Mouse (Mus musculus) hindbrain, embryonic 16.5 days (tissue): ENCODE measurements at regions not wholly inside any gene's neighbourhood (a gene's known extent, or its start where the extent isn't known, plus 50 kb on each side); places are given as distances from the start of the nearest gene placed in this dataset.

Source experiments
- ATAC-seq: fragments of 200-750 bp; cut with Nextera tagmentation; 2 replicates; pipeline ENCODE4 v1.8.0; 2017; ENCODE audit warnings: moderate TSS enrichment, moderate library complexity
- H3K27ac ChIP-seq: fragments of 300-500 bp; sonication (generic); 2 replicates; pipeline ENCODE4 v1.5.1; 2014; ENCODE audit warnings: low read depth, mild to moderate bottlenecking, control low read depth, low read length, moderate library complexity
- H3K27me3 ChIP-seq: fragments of 300-500 bp; sonication (generic); replicated peaks from 2 replicates; pipeline ENCODE4 v1.6.1; 2014; ENCODE audit warnings: low read length; ENCODE audit not compliant: control insufficient read depth, insufficient read depth
- H3K36me3 ChIP-seq: fragments of 300-500 bp; sonication (generic); 2 replicates; pipeline ENCODE4 v1.6.1; 2014; ENCODE audit warnings: mild to moderate bottlenecking, low read length, moderate library complexity, mixed read lengths; ENCODE audit not compliant: control insufficient read depth, insufficient read depth
- H3K4me1 ChIP-seq: fragments of 300-500 bp; sonication (generic); 2 replicates; pipeline ENCODE4 v1.6.1; 2014; ENCODE audit warnings: low read depth, low read length; ENCODE audit not compliant: control insufficient read depth, insufficient read depth
- H3K4me2 ChIP-seq: fragments of 300-500 bp; sonication (generic); 2 replicates; pipeline ENCODE4 v1.6.1; 2014; ENCODE audit warnings: mild to moderate bottlenecking, low read length, control low read depth, moderate library complexity
- H3K4me3 ChIP-seq: fragments of 300-500 bp; sonication (generic); 2 replicates; pipeline ENCODE4 v1.5.1; 2014; ENCODE audit warnings: mild to moderate bottlenecking, low read length, control low read depth, moderate library complexity
- H3K9ac ChIP-seq: fragments of 300-500 bp; sonication (generic); 2 replicates; pipeline ENCODE4 v1.6.1; 2014; ENCODE audit warnings: low read depth, mild to moderate bottlenecking, control low read depth, low read length, moderate library complexity
- H3K9me3 ChIP-seq: fragments of 300-500 bp; sonication (generic); 2 replicates; pipeline ENCODE4 v1.6.1; 2014; ENCODE audit warnings: mild to moderate bottlenecking, low read length, moderate library complexity; ENCODE audit not compliant: control insufficient read depth
- WGBS: fragments of 180-500 bp; shearing (Covaris S2); extraction: QIAGEN DNeasy Blood & Tissue Kit; methylation state at CpG from one replicate; pipeline ENCODE4 v1.1.7; 2014; 5-methylcytosine and 5-hydroxymethylcytosine counted together

DNA sequence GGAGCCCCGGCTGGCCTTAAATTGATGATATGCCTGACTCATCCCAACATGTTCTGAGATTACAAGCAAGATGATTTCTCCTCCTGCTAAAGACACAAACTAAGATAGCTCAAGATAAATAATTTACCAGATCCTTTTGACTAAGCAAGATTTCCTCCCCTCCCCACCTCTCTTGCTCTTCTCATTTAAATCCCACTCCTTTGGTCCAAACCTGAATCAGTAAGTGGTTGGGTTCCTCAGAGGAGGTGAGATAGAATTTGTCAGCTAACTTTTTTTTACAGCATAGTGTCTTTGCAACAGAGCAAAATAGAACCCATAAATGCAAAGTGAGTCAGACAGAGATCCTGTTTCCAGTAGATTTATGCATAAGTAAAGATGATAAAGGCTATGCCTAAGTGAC is 286.0 kb upstream of the Atp2b1 start:
- no peaks in the 10 kb centered on the region for H3K4me1 ChIP-seq
- no peak overlapping the region for H3K4me2 ChIP-seq
- H3K4me3 ChIP-seq: no peak overlapping the region
- no peak overlapping the region for H3K9ac ChIP-seq
- H3K27ac ChIP-seq: no peak overlapping the region
- H3K9me3 ChIP-seq: no peaks in the 10 kb centered on the region
- 96% methylated on average over 1 of the region's 1 CpGs for WGBS
- no peaks in the 10 kb centered on the region for H3K36me3 ChIP-seq
- no peaks in the 10 kb centered on the region for H3K27me3 ChIP-seq
- ATAC-seq: no peak

DNA sequence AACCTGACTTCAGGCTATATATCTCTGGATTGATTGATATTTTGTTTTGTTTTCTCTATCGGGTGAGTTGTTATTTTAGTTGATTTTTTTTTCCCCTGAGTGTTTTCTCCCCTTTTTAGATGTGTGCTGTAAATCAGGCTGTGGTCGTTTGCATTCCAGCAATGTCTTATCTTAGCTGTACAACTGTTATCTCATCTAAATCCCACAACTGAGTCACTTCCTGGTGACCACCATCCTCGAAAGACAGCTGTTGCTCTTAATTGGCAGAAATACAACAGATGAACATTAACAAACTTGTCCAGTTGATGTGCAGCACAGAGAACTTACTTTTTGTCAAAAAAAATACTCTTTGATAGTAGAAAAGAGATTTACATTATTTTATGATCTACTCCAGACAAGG is 285.0 kb upstream of the Atp2b1 start:
- ATAC-seq: no peak
- 76% methylated on average over 3 of the region's 3 CpGs for WGBS
- Histone ChIP-seq H3K9me3 (no peaks in the 10 kb centered on the region), H3K4me1 (no peaks in the 10 kb centered on the region), H3K27me3 (no peaks in the 10 kb centered on the region), H3K27ac (no peak overlapping the region), H3K9ac (no peak overlapping the region), H3K36me3 (no peaks in the 10 kb centered on the region), H3K4me2 (no peak overlapping the region), H3K4me3 (no peak overlapping the region)

- Histone ChIP-seq H3K4me3 (no peak overlapping the region), H3K27ac (no peak overlapping the region), H3K4me1 (no peaks in the 10 kb centered on the region), H3K27me3 (no peaks in the 10 kb centered on the region), H3K4me2 (no peak overlapping the region), H3K9me3 (no peaks in the 10 kb centered on the region), H3K9ac (no peak overlapping the region), H3K36me3 (no peaks in the 10 kb centered on the region)
- WGBS: 86% methylated on average over 14 of the region's 14 CpGs
- ATAC-seq: no peak
Measured at GRCm38 (mm10) chr10:98637759-98638611, 276.2 kb upstream of the Atp2b1 start.

GRCm38 (mm10) chr10:98645681-98646122 is 268.5 kb upstream of the Atp2b1 start:
- Histone ChIP-seq H3K27ac (peak overlapping the region; percentile 48; the same call in 1 of the 2 replicates), H3K9ac (no peak overlapping the region), H3K27me3 (no peaks in the 10 kb centered on the region), H3K36me3 (no peaks in the 10 kb centered on the region), H3K4me3 (no peak overlapping the region), H3K9me3 (no peaks in the 10 kb centered on the region), H3K4me1 (peaks cover 5% of the 10 kb centered on the region; the same call in 1 of the 2 replicates), H3K4me2 (no peak overlapping the region)
- WGBS: 62% methylated on average over 10 of the region's 10 CpGs
- peak; percentile 90 for ATAC-seq

GRCm38 (mm10) chr10:98646311-98646999 is 267.8 kb upstream of the Atp2b1 start:
- Histone ChIP-seq H3K9ac (no peak overlapping the region), H3K4me3 (no peak overlapping the region), H3K27me3 (no peaks in the 10 kb centered on the region), H3K36me3 (no peaks in the 10 kb centered on the region), H3K4me1 (peaks cover 5% of the 10 kb centered on the region; the same call in 1 of the 2 replicates), H3K9me3 (no peaks in the 10 kb centered on the region), H3K4me2 (no peak overlapping the region), H3K27ac (no peak overlapping the region)
- WGBS: 42% methylated on average over 8 of the region's 8 CpGs
- peak; percentile 51; the same call in 1 of the 2 replicates for ATAC-seq

- Histone ChIP-seq H3K4me1 (peaks cover 5% of the 10 kb centered on the region; the same call in 1 of the 2 replicates), H3K36me3 (no peaks in the 10 kb centered on the region), H3K27me3 (no peaks in the 10 kb centered on the region), H3K27ac (no peak overlapping the region), H3K9ac (no peak overlapping the region), H3K4me3 (no peak overlapping the region), H3K4me2 (no peak overlapping the region), H3K9me3 (no peaks in the 10 kb centered on the region)
- no peak for ATAC-seq
- 92% methylated on average over 7 of the region's 7 CpGs for WGBS
Measured at GRCm38 (mm10) chr10:98648710-98649245, 265.4 kb upstream of the Atp2b1 start.

DNA sequence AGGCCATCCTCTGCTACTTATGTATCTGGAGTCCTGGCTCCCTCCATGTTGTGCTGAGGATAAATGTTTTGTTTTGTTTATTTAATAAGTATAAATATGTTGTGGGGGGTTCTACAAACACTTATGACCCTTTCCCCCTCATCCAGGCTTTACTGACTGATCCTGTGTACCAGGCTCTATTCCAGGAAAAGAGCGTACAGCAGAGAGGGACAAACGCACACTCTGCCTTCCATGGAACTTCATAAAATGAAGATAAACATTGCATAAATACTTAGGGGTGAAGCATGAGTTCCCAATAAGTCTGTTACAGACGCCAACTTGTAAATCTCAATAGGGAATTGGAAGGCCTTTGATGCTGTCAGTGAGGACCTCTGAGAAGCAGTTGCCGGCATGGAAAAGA is 263.7 kb upstream of the Atp2b1 start:
- Histone ChIP-seq H3K9me3 (no peaks in the 10 kb centered on the region), H3K4me2 (no peak overlapping the region), H3K27ac (no peak overlapping the region), H3K36me3 (no peaks in the 10 kb centered on the region), H3K9ac (no peak overlapping the region), H3K4me3 (no peak overlapping the region), H3K4me1 (peaks cover 5% of the 10 kb centered on the region; the same call in 1 of the 2 replicates), H3K27me3 (no peaks in the 10 kb centered on the region)
- no peak for ATAC-seq
- 90% methylated on average over 4 of the region's 4 CpGs for WGBS

DNA sequence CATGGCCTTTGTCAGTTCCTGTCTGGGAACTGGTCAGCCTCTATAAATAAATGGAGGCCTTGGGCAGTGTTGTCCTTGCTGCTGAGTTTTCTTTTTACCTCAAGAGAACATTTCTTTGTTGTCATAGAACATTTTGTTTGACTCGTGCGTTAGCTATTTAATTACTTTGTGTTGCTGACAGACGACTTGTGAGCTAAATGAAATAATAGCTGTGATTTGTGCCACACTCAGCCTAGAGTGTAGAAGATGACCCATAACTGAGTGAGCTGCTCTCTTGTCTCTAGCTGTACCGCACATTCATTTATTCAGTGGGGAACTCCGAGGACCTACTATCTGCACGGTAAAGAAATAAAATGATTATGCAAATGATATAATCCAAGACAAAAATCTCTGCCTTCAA is 263.1 kb upstream of the Atp2b1 start:
- Histone ChIP-seq H3K4me2 (no peak overlapping the region), H3K4me3 (no peak overlapping the region), H3K36me3 (no peaks in the 10 kb centered on the region), H3K27me3 (no peaks in the 10 kb centered on the region), H3K4me1 (peaks cover 5% of the 10 kb centered on the region; the same call in 1 of the 2 replicates), H3K9ac (no peak overlapping the region), H3K27ac (no peak overlapping the region), H3K9me3 (no peaks in the 10 kb centered on the region)
- ATAC-seq: no peak
- WGBS: 81% methylated on average over 6 of the region's 6 CpGs

- ATAC-seq: no peak
- H3K27ac ChIP-seq: no peak overlapping the region
- H3K27me3 ChIP-seq: no peaks in the 10 kb centered on the region
- H3K4me2 ChIP-seq: no peak overlapping the region
- H3K4me1 ChIP-seq: peaks cover 2% of the 10 kb centered on the region; the same call in 1 of the 2 replicates
- H3K4me3 ChIP-seq: no peak overlapping the region
- no peaks in the 10 kb centered on the region for H3K9me3 ChIP-seq
- no peaks in the 10 kb centered on the region for H3K36me3 ChIP-seq
- H3K9ac ChIP-seq: no peak overlapping the region
- WGBS: 94% methylated on average over 5 of the region's 5 CpGs
Measured at GRCm38 (mm10) chr10:98651599-98651998, 262.6 kb upstream of the Atp2b1 start.
